Mouse (Mus musculus) mouse trophoblast stem cell (cell line): ENCODE measurements around the gene Gngt2.

Experiments used
- in situ Hi-C, 2 experiments: fragments of 300-500 bp; cut with MseI, MboI; formaldehyde crosslinking; loops; 2 replicates in 1 of 2; 3 replicates in 1 of 2; pipeline ENCODE4 v1.15.1; 2025

Gngt2 gene

DNA sequence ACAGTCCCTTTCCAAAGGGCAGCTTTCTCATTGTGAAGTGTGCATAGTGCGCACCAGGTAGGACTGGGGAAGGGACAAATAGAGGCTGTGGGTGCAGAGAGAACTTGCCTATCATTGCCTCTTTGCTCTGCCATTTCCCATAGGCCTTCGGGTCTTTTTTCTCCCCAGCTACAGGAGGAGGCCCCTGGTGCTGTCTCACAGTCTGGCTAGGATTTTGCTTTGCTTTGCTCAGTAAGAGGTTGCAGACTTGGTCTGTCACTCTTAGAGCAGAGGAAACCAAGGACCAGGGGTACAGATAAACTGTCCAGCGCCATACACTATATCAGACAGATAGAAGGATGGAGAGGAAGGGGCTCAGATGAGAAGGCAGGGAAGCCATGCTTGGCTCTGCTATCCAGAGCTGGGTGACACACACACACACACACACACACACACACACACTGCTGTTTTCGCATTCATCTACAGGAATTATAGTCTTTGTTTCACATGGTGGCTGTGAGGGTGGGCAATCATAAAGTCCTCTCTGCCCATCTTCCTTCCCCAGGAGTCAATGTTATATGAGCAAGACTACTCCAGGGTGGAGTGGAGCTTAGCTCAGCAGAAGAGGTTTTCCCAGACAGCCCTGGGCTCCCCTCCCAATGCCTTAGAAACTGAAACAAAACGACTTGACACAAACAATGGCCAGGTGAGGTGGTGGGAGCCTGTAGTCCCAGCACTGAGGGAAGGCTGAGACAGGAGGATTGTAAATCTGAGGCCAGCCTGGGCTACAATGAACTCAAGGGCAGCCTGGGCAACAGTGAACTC lies 3.9 kb downstream of the Gngt2 start:
- in situ Hi-C loops: no loop called here

GRCm38 (mm10) chr11:95841498-95841830 lies 4.4 kb downstream of the Gngt2 start:
- in situ Hi-C loops: no loop called here

- in situ Hi-C loops: no loop called here
Observed at GRCm38 (mm10) chr11:95842074-95842681, 5.2 kb downstream of the Gngt2 start, which contains the start of gene Abi3. Gene Abi3, minus strand, starts transcription at chr11:95842476.

DNA sequence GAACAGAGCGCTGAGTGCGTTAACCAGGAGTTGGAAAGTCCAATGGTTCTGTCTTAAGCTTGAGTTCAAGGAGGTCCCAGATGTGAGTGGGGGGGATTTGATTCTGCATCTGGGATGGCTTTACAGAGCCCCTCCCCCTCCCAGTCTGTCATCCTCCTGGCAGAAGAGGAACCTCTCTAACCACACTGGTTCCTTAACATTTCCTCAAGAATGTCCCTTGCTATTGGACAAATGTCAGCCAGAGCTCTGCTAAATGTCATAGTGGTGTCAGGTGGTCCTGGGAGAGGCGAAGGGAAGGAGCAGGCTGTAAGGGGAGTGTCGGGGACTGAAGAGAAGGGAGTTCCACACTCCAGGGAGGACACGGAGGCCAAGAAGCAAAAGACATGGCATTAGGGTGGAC lies 5.9 kb downstream of the Gngt2 start:
- in situ Hi-C loops: no loop called here

DNA sequence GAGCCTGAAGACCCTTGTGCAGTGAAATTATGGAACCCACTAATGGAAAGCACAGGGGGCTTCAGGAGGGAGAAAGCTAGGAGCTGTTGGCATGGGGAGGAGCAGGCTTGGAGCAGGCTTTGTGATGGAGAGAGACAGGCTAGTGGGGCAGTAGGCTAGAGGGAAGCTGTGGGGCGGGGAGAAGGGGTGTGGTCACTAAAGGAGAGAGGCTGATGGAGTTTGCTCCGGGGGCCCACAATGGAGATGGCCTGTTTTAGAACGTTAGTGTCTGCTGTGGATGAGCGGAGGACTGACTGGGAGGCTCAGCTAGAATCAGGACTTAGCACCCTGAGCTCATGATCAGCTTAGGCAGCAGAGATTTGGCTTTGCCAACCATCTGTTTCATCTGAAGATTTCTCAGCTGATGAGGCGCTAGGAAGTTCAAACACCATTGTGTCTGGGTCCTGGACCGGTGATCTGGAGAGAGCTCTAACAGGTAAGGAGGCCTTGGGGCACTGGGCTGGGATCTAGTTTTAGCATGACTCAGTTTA lies 6.5 kb downstream of the Gngt2 start:
- in situ Hi-C loops: no loop called here

DNA sequence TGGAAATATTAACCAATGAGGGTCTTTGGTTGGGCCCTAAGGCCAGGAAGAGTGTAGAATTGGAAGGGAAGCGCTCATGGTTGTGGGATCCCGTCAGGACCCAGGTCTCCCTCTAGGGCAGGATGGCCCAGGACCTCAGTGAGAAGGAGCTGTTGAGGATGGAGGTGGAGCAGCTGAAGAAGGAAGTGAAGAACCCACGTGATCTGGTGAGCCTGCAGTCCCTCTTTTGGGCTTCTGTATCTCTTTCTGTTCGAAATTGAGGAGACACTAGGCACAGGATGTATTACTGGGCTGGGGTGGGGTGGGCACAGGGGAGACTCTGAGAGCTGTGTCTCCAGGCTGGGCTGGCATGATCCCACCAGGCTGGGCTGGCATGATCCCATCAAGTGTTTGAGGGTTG lies 7.9 kb downstream of the Gngt2 start:
- in situ Hi-C loops: no loop called here

GRCm38 (mm10) chr11:95850898-95851297 lies 13.9 kb downstream of the Gngt2 start:
- in situ Hi-C loops: no loop called here

- in situ Hi-C loops: no loop called here
Observed at GRCm38 (mm10) chr11:95853684-95854083, 16.7 kb downstream of the Gngt2 start.

GRCm38 (mm10) chr11:95857306-95857705 lies 20.3 kb downstream of the Gngt2 start:
- in situ Hi-C loops: no loop called here

- in situ Hi-C loops: no loop called here
Observed at GRCm38 (mm10) chr11:95857716-95858527, 20.9 kb downstream of the Gngt2 start.

DNA sequence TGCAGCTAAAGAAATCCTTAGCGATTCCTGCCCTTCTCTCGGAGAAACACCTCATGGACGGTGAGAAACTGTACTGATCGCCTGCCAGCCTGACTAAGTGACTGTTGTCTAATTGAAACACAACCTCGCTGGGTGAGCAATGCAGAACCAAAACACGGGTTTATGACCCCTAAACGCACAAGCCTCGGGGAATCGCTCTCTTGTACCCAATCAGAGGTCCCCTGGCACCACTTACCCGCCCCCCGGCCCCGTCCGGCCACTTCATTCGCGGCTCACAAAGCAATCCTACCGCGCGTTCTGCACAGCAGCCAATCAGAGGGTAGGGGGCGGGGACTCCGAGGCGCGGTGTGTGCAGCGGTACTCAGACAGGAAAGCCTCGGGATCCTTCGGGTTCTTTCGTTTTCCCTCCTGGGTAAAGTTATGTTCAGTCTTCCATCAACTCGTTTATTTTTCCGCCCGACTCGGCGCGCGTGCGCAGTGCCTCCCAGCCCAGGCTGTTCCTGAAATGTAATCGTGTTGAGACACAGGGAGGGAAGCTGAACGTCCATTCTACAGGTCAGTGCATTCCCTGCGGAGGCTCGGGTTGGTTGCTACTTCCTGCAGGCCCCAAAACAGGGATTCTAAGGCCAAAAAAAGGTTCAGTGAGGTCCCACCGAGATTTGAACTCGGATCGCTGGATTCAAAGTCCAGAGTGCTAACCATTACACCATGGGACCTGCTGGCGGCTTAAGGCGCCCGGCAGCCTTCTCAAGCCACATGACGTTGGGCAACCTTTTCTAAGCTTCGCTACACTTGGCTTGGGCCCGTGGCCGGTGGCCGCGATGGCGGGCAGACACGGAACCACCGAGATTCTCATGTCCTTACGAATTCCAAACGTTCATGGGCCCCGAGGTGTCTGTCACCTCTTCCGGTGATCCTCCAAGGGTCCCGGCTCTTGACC lies 21.8 kb downstream of the Gngt2 start:
- in situ Hi-C loops: no loop called here

DNA sequence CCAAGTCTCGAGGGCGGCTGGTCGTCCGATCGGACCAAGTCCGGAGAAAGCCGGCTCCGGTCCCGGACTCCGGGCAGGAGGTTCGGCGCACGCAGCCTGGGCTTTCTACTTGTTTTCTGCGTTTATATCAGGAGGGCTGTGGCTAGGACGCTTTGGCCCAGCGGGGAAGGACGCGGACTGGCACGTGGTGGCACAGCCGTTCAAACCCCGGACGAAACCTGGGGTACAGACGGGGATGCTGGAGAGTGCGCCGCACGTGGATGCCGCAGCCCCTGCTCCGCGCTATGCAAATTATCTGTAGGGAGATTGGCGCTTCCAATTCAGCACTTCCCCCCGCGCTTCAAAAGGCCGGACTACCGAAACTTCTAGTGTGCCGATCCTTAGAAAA lies 22.4 kb downstream of the Gngt2 start:
- in situ Hi-C loops: no loop called here

GRCm38 (mm10) chr11:95860071-95860490 lies 23.1 kb downstream of the Gngt2 start:
- in situ Hi-C loops: no loop called here

GRCm38 (mm10) chr11:95861397-95861796 lies 24.4 kb downstream of the Gngt2 start:
- in situ Hi-C loops: no loop called here

DNA sequence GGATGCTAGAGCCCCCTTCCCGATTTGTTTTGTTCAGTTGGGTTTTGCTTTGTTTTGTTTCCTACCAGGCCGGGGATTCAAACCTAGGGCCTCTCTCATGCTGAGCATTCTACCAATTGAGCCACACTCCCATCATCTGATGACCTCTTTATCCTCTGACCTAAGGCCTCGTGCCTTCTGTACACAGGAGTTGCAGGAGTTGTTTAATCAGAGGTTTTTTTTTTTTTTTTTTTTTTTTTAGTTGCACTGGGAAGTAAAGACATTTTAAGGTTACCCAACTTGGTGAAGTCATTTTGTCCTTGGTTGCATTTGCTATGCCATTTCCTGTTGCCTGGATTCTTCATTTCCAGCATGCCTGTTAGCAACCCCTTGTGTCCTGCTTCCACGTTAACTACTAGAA lies 32.4 kb downstream of the Gngt2 start:
- in situ Hi-C loops: no loop called here

DNA sequence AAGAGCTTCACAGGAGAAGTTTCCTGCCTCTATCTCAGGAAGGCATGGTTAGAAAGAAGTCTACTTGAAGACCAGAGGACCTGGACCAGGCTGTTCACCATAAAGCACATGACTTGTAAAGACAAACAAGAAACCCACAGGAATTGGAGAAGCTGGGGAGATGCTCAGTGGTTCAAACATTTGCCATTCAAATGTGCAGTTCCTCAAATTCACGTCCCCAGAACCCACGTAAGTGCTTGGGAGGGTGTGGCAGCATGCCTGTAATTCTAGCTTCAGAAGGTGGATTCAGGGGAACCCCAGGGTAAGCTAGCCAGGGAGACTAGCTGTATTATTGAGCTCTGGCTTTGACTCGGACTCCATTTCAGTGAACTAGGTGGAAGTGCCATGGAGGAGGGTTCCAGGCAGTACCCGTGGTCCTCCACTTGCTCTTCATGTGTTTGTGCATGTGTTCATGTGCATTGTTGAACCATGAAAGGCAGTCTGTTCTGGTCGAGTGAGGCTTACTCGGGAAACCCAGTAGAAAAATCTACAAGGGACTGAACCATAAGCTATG lies 33.0 kb downstream of the Gngt2 start:
- in situ Hi-C loops: no loop called here

- in situ Hi-C loops: loop anchor here in 1 of 2 experiments (5.0 kb wide), 1 partner anchor 66 kb away; no protein-coding TSS in a partner anchor
Observed at GRCm38 (mm10) chr11:95875804-95876203, 38.8 kb downstream of the Gngt2 start.

DNA sequence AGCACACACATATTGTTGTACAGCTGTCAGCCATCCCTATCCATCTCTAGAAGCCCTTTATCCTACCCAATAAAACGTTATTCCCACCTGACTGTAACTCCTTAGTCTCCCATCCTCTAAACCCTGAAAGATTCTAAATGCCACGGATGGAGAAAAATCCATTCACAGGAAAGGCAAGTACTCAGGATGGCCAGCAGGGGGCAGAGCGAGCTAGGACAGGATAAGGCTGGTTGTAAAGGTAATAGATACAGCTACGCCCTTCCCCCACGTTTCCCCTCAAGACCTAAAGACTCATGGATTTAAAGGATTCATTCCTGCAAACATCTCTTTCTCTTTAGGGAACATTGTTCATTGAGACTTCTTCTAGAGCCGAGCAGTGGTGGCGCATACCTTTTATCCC lies 39.3 kb downstream of the Gngt2 start:
- in situ Hi-C loops: loop anchor here in 1 of 2 experiments (5.0 kb wide), 1 partner anchor 66 kb away; no protein-coding TSS in a partner anchor

DNA sequence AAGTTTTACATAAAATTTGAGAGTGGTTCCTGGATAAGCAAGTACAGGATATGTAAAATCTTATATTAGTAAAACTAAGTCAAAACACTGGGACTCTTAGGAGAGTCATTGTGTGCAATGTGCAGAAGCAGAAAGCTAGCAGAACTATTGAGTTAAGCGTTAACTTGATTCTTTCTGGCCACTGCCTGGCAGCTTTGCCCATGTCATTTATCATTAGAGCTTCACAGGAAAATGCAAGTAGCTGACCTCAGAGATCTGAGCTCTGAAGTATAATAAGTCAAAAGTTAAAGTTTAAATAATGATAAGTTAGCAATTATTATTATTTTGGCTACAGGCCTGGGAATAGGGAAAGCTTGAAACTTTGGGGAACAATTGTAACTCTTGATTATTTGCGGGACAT lies 42.8 kb downstream of the Gngt2 start:
- in situ Hi-C loops: loop anchor here in 1 of 2 experiments (5.0 kb wide), 1 partner anchor 62 kb away; no protein-coding TSS in a partner anchor

DNA sequence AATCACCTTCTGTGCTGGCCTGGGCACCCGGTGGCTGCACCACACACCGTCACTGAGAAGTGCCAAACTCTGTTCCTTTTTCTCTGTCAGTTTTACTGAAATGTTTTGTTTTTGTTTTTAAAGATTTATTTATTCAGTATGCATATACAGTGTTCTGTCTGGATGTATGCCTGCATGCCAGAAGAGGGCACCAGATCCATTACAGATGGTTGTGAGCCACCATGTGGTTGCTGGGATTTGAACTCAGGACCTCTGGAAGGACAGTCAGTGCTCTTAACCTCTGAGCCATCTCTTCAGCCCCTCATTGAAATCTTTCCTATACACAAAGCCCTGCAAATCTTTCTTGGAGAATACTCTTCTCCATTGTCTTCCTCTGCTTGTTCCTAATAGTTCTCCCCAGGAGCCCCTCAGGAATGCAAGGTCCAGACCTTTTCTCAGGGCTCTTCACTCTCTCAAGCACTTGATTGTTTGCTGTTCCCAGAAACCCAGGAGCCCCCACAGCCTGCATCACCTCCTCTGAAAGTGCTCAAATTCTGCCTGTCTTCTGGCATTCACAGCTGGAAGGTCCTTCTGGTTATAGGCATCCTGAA lies 53.5 kb downstream of the Gngt2 start:
- in situ Hi-C loops: no loop called here
